Mouse (Mus musculus) forebrain, embryonic 10.5 days (tissue): Measurements from ENCODE around the gene Fam131b. TPM values are rescaled to one million over a fixed set of nuclear protein-coding genes. Genes with fewer than 3 reads are reported as not detected.

Experiments used
- DNase-seq: peaks from one replicate; pipeline ENCODE4 v3.0.0-alpha.2; 2017; ENCODE audit warnings: low spot score; ENCODE audit errors: extremely low spot score
- H3K27ac ChIP-seq: fragments of 300-500 bp; sonication (generic); 2 replicates; pipeline ENCODE4 v1.5.1; 2016; ENCODE audit warnings: mild to moderate bottlenecking
- H3K27me3 ChIP-seq: fragments of 300-500 bp; sonication (generic); 2 replicates; pipeline ENCODE4 v1.6.1; 2016; ENCODE audit warnings: mild to moderate bottlenecking; ENCODE audit not compliant: poor library complexity, severe bottlenecking
- H3K36me3 ChIP-seq: fragments of 300-500 bp; sonication (generic); replicated peaks from 2 replicates; pipeline ENCODE4 v1.6.1; 2016; ENCODE audit warnings: mild to moderate bottlenecking, moderate library complexity
- H3K4me1 ChIP-seq: fragments of 300-500 bp; sonication (generic); 2 replicates; pipeline ENCODE4 v1.6.1; 2016
- H3K4me3 ChIP-seq: fragments of 300-500 bp; sonication (generic); 2 replicates; pipeline ENCODE4 v1.5.1; 2016; ENCODE audit warnings: mild to moderate bottlenecking, moderate library complexity
- H3K9me3 ChIP-seq: fragments of 300-500 bp; sonication (generic); 2 replicates; pipeline ENCODE4 v1.6.1; 2016; ENCODE audit warnings: mild to moderate bottlenecking, moderate library complexity
- WGBS: fragments of 180-500 bp; shearing (Covaris S2); methylation state at CpG from one replicate; pipeline ENCODE4 v1.1.7; 2016; 5-methylcytosine and 5-hydroxymethylcytosine counted together
- polyA plus RNA-seq: library from polyadenylated mRNA; unstranded; fragments of >200 nt; fragmentation: Nextera tagmentation; extraction: Ambion mirVana; gene quantifications from 2 replicates; pipeline ENCODE4 v1.2.1, GENCODE M21; 2016

The Fam131b gene
- polyA plus RNA-seq, 1 experiment from 2014 or later, result 1.5 TPM

GRCm38 (mm10) chr6:42293327-42293726 lies 31.1 kb downstream of the Fam131b start:
- peaks cover 78% of the 10 kb centered on the region for H3K36me3 ChIP-seq
- 89% methylated on average over 6 of the region's 6 CpGs for WGBS
- H3K4me3 ChIP-seq, result no peak overlapping the region
- H3K9me3 ChIP-seq, result no peaks in the 10 kb centered on the region
- no peak for DNase-seq
- no peak overlapping the region for H3K27ac ChIP-seq
- H3K27me3 ChIP-seq, result no peaks in the 10 kb centered on the region
- no peaks in the 10 kb centered on the region for H3K4me1 ChIP-seq

DNA sequence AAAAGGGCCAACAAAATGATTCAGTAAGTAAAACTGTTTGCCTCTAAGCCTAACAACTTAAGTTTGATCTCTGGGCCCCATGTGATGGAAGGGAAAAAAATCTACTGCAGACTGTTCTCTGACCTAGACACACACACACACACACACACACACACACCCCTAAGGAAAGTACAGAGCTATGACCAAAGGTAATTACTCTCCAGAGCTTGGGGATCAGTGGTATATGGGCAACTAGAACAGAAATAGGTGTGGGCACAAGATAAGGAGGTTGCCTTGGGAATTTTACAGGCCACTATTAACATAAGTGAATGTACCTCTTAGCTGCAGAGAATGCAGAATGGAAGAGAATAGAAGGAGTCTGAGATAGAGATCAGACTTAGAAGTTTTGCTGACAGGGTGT lies 36.9 kb downstream of the Fam131b start:
- Histone ChIP-seq H3K27ac (no peak overlapping the region), H3K4me3 (no peak overlapping the region), H3K9me3 (no peaks in the 10 kb centered on the region), H3K4me1 (no peaks in the 10 kb centered on the region), H3K36me3 (peaks cover 73% of the 10 kb centered on the region), H3K27me3 (no peaks in the 10 kb centered on the region)
- DNase-seq, result no peak

DNA sequence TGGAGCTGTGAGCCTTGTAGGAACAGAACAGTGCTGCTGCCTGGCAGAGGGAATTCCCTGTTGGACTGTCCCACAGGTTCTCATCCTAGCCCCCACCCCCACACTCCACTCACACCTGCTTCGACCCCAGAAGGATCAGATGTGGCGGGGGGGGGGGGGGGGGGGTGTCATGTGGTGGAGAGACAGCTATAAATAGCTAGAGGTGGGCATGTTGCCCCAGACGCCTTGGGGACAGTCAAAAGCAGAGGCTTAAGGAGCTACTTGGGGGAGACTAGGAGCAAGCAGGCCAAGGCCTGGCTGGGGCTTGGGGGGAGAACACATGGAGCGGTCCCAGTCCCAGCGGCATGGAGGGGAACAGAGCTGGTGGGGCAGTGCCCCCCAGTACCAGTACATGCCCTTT lies 38.0 kb downstream of the Fam131b start, which contains the start of gene Clcn1:
TSS of gene Clcn1 (plus strand) at position 238 of the 400 bp plus-strand sequence.
- Histone ChIP-seq H3K9me3 (no peaks in the 10 kb centered on the region), H3K4me1 (no peaks in the 10 kb centered on the region), H3K36me3 (peaks cover 74% of the 10 kb centered on the region), H3K27ac (no peak within 1 kb of the TSS), H3K4me3 (no peak within 1 kb of the TSS), H3K27me3 (no peaks in the 10 kb centered on the region)
- DNase-seq, result no peak
- 96% methylated on average over 5 of the region's 5 CpGs for WGBS

DNA sequence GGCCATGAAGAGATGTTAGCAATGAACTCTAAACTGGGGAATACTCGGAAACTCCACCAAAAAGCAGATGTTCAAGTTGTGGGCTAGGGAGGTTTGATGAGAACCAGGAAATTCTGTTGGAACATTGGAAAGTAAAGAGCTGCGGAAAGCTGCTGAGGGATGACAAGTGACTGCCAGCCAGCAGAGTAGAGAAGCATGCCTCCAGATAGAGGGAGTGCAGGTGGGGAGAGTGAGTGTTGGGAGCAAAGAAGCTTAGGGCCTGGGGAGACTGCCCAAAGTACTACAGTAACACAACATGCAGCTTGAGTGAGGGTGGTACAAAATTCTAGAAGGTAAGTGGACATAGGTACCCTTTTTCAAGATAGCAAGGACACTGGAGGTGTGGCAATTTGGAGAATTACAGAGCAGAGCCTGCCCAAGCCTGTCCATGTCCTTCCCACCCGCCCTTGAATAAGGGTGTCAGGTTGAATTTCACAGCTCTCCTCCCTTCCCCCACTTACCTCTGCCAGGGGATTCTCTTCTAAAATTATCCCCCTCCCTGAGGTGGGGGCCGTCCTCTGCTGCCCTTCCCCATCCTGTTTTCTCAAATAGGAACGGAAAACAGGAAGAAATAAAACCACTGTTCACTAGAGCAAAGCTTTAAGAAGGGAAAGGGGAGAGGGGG lies 41.4 kb downstream of the Fam131b start:
- Histone ChIP-seq H3K9me3 (no peaks in the 10 kb centered on the region), H3K4me3 (no peak overlapping the region), H3K27me3 (no peaks in the 10 kb centered on the region), H3K36me3 (peaks cover 91% of the 10 kb centered on the region), H3K27ac (no peak overlapping the region), H3K4me1 (no peaks in the 10 kb centered on the region)
- no peak for DNase-seq
- 88% methylated on average over 5 of the region's 5 CpGs for WGBS

DNA sequence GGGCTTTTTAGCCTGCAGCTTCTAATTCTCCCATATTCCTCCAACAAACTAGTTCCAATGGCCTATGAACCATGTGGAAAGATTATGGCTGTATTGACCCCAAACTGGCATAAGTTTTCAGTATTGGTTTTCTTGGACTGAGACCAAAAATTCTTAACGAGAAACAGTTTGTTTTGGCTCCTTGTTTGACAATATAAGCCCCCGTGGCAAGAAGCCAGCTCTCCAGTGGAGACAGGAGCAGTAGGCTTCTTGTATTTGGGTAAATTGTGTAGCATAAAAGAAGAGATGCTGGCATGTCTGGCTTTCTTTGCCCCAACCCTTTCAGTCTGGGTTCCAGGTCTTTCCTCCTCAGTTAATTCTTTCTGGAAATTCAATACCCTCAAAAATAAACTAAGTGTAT lies 48.3 kb downstream of the Fam131b start:
- peaks cover 100% of the 10 kb centered on the region for H3K36me3 ChIP-seq
- WGBS, result 94% methylated on average over 2 of the region's 2 CpGs
- no peak for DNase-seq

GRCm38 (mm10) chr6:42270817-42271216 lies 53.6 kb downstream of the Fam131b start:
- Histone ChIP-seq H3K27me3 (no peaks in the 10 kb centered on the region), H3K36me3 (peaks cover 88% of the 10 kb centered on the region), H3K9me3 (no peaks in the 10 kb centered on the region), H3K4me3 (no peak overlapping the region), H3K4me1 (peaks cover 16% of the 10 kb centered on the region), H3K27ac (no peak overlapping the region)
- no peak for DNase-seq

More for the DNA sequence above, 48.3 kb downstream of the Fam131b start:
- H3K27me3 ChIP-seq, result no peaks in the 10 kb centered on the region
- no peaks in the 10 kb centered on the region for H3K4me1 ChIP-seq
- H3K9me3 ChIP-seq, result no peaks in the 10 kb centered on the region
- H3K27ac ChIP-seq, result no peak overlapping the region
- H3K4me3 ChIP-seq, result no peak overlapping the region

GRCm38 (mm10) chr6:42265391-42266330 lies 58.8 kb downstream of the Fam131b start:
- peaks cover 31% of the 10 kb centered on the region for H3K4me1 ChIP-seq
- H3K27ac ChIP-seq, result peak overlapping the region; percentile 98
- DNase-seq, result no peak
- peak overlapping the region; percentile 85 for H3K4me3 ChIP-seq
- peaks cover 18% of the 10 kb centered on the region; the same call in 1 of the 2 replicates for H3K27me3 ChIP-seq
- 1% methylated on average over 21 of the region's 21 CpGs for WGBS
- H3K36me3 ChIP-seq, result peaks cover 36% of the 10 kb centered on the region
- H3K9me3 ChIP-seq, result no peaks in the 10 kb centered on the region

Other genes with a start within 250 kb of the Fam131b start
- not detected in 2 replicates for gene Tas2r139, start 183.7 kb downstream of the Fam131b start, polyA plus RNA-seq
- gene Tas2r144, start 109.3 kb downstream of the Fam131b start, polyA plus RNA-seq, result not detected in 2 replicates
- gene Gstk1, start 78.7 kb downstream of the Fam131b start, polyA plus RNA-seq, result 18.3 and 18.5 TPM in 2 replicates
- 0.36 and 0.41 TPM in 2 replicates for gene Tmem139, start 62.7 kb downstream of the Fam131b start, polyA plus RNA-seq
- 80.3 and 83.9 TPM in 2 replicates for gene Casp2, start 59.7 kb downstream of the Fam131b start, polyA plus RNA-seq
- 1.2 and 1.5 TPM in 2 replicates for gene Clcn1, start 38.0 kb downstream of the Fam131b start, polyA plus RNA-seq
- 79.3 and 80.8 TPM in 2 replicates for gene Zyx, start 25.0 kb upstream of the Fam131b start, polyA plus RNA-seq
- 1.8 and 2.0 TPM in 2 replicates for gene Epha1, start 48.6 kb upstream of the Fam131b start, polyA plus RNA-seq
- not detected in 2 replicates for gene Tas2r143, start 75.6 kb upstream of the Fam131b start, polyA plus RNA-seq
- not detected in 2 replicates for gene Tas2r135, start 80.8 kb upstream of the Fam131b start, polyA plus RNA-seq
- not detected in 2 replicates for gene Tas2r126, start 109.9 kb upstream of the Fam131b start, polyA plus RNA-seq
- not detected in 2 replicates for gene Olfr458, start 140.6 kb upstream of the Fam131b start, polyA plus RNA-seq
- not detected in 2 replicates for gene Olfr457, start 151.7 kb upstream of the Fam131b start, polyA plus RNA-seq
- not detected in 2 replicates for gene Olfr456, start 162.6 kb upstream of the Fam131b start, polyA plus RNA-seq
- gene Olfr455, start 222.9 kb upstream of the Fam131b start, polyA plus RNA-seq, result not detected in 2 replicates